Mouse (Mus musculus): Measurements from ENCODE around the gene Ddx42.
"Not testable (repeated sequence)": the region's sequence is repeated elsewhere in the genome, so short reads cannot be mapped to it uniquely, and the experiment has no call there.

Ddx42 gene

GRCm38 (mm10) chr11:106216730-106217490 is at the start of gene Ddx42:
TSS of gene Ddx42 (plus strand) at chr11:106216926.
- DNase-seq: peak; percentile 89

- no peak for DNase-seq
Measured at GRCm38 (mm10) chr11:106167435-106167834, 49.3 kb upstream of the Ddx42 start.

- DNase-seq: no peak
Measured at GRCm38 (mm10) chr11:106170807-106171206, 45.9 kb upstream of the Ddx42 start.

GRCm38 (mm10) chr11:106173228-106173627 is 43.5 kb upstream of the Ddx42 start:
- DNase-seq: no peak

GRCm38 (mm10) chr11:106174372-106174771 is 42.4 kb upstream of the Ddx42 start:
- peak; percentile 68 for DNase-seq

- DNase-seq: no peak
Measured at GRCm38 (mm10) chr11:106175081-106175480, 41.6 kb upstream of the Ddx42 start.

- DNase-seq: no peak
Measured at GRCm38 (mm10) chr11:106176372-106176771, 40.4 kb upstream of the Ddx42 start.

- DNase-seq: no peak
Measured at GRCm38 (mm10) chr11:106178036-106178782, 38.5 kb upstream of the Ddx42 start.

- DNase-seq: no peak
Measured at GRCm38 (mm10) chr11:106179711-106180448, 36.8 kb upstream of the Ddx42 start.

GRCm38 (mm10) chr11:106180449-106180801 is 36.3 kb upstream of the Ddx42 start:
- no peak for DNase-seq

- no peak for DNase-seq
Measured at GRCm38 (mm10) chr11:106187326-106187725, 29.4 kb upstream of the Ddx42 start.

- DNase-seq: no peak
Measured at GRCm38 (mm10) chr11:106191716-106192115, 25.0 kb upstream of the Ddx42 start.

- no peak for DNase-seq
Measured at GRCm38 (mm10) chr11:106192241-106192640, 24.5 kb upstream of the Ddx42 start.

- peak; percentile 23 for DNase-seq
Measured at GRCm38 (mm10) chr11:106192657-106193370, 23.9 kb upstream of the Ddx42 start.

GRCm38 (mm10) chr11:106193371-106194154 is 23.2 kb upstream of the Ddx42 start:
- peak; percentile 93 for DNase-seq

GRCm38 (mm10) chr11:106194155-106194541 is 22.6 kb upstream of the Ddx42 start:
- DNase-seq: no peak

- DNase-seq: no peak
Measured at GRCm38 (mm10) chr11:106194891-106195290, 21.8 kb upstream of the Ddx42 start.

GRCm38 (mm10) chr11:106195341-106195740 is 21.4 kb upstream of the Ddx42 start:
- DNase-seq: no peak

GRCm38 (mm10) chr11:106198277-106198676 is 18.4 kb upstream of the Ddx42 start:
- no peak for DNase-seq

- not testable (repeated sequence) for DNase-seq
Measured at GRCm38 (mm10) chr11:106199997-106200396, 16.7 kb upstream of the Ddx42 start.

- no peak for DNase-seq
Measured at GRCm38 (mm10) chr11:106200756-106201155, 16.0 kb upstream of the Ddx42 start.

All from kidney, adult 18-20 months (tissue).